Mouse (Mus musculus) neural tube, embryonic 11.5 days (tissue): ENCODE measurements around the gene Bin2. TPM values are rescaled to one million over a fixed set of nuclear protein-coding genes. Genes with fewer than 3 reads are reported as not detected.
A peak's percentile ranks its signal among the peaks of the same experiment; 100 is the strongest.
"Not testable (repeated sequence)": the region's sequence is repeated elsewhere in the genome, so short reads cannot be mapped to it uniquely, and the experiment has no call there.

Experiments
- ATAC-seq: fragments of 200-750 bp; cut with Nextera tagmentation; 2 replicates; pipeline ENCODE4 v1.8.0; 2017; ENCODE audit warnings: moderate number of reproducible peaks, mild to moderate bottlenecking, moderate TSS enrichment, moderate library complexity; ENCODE audit not compliant: insufficient read depth, low FRiP score, low TSS enrichment
- DNase-seq: peaks from one replicate; pipeline ENCODE4 v3.0.0-alpha.2; 2015; ENCODE audit warnings: low spot score
- H3K27ac ChIP-seq: fragments of 300-500 bp; sonication (generic); 2 replicates; pipeline ENCODE4 v1.5.1; 2014; ENCODE audit warnings: low read depth, mild to moderate bottlenecking, low read length
- H3K27me3 ChIP-seq: fragments of 300-500 bp; sonication (generic); 2 replicates; pipeline ENCODE4 v1.6.1; 2014; ENCODE audit warnings: mild to moderate bottlenecking, low read length, mixed read lengths; ENCODE audit not compliant: control insufficient read depth, insufficient read depth
- H3K36me3 ChIP-seq: fragments of 300-500 bp; sonication (generic); 2 replicates; pipeline ENCODE4 v1.6.1; 2014; ENCODE audit warnings: mild to moderate bottlenecking, low read length, moderate library complexity, mixed read lengths; ENCODE audit not compliant: control insufficient read depth, insufficient read depth
- H3K4me1 ChIP-seq: fragments of 300-500 bp; sonication (generic); 2 replicates; pipeline ENCODE4 v1.6.1; 2014; ENCODE audit warnings: low read length, mixed read lengths; ENCODE audit not compliant: control insufficient read depth, insufficient read depth
- H3K4me2 ChIP-seq: fragments of 300-500 bp; sonication (generic); 2 replicates; pipeline ENCODE4 v1.6.1; 2014; ENCODE audit warnings: low read depth, mild to moderate bottlenecking, moderate library complexity
- H3K4me3 ChIP-seq: fragments of 300-500 bp; sonication (generic); 2 replicates; pipeline ENCODE4 v1.5.1; 2014; ENCODE audit warnings: low read depth, low read length
- H3K9ac ChIP-seq: fragments of 300-500 bp; sonication (generic); 2 replicates; pipeline ENCODE4 v1.6.1; 2014; ENCODE audit warnings: mild to moderate bottlenecking, low read length
- H3K9me3 ChIP-seq: fragments of 300-500 bp; sonication (generic); 2 replicates; pipeline ENCODE4 v1.6.1; 2016; ENCODE audit warnings: low read length; ENCODE audit not compliant: control insufficient read depth
- WGBS: fragments of 180-500 bp; shearing (Covaris S2); extraction: QIAGEN DNeasy Blood & Tissue Kit; methylation state at CpG from one replicate; pipeline ENCODE4 v1.1.7; 2014; 5-methylcytosine and 5-hydroxymethylcytosine counted together
- polyA plus RNA-seq: library from polyadenylated mRNA; unstranded; fragments of >200 nt; fragmentation: Nextera tagmentation; extraction: Ambion mirVana; gene quantifications from 2 replicates; pipeline ENCODE4 v1.2.1, GENCODE M21; 2014

Gene Bin2
- polyA plus RNA-seq, 1 experiment from 2014 or later = 3.6 TPM

DNA sequence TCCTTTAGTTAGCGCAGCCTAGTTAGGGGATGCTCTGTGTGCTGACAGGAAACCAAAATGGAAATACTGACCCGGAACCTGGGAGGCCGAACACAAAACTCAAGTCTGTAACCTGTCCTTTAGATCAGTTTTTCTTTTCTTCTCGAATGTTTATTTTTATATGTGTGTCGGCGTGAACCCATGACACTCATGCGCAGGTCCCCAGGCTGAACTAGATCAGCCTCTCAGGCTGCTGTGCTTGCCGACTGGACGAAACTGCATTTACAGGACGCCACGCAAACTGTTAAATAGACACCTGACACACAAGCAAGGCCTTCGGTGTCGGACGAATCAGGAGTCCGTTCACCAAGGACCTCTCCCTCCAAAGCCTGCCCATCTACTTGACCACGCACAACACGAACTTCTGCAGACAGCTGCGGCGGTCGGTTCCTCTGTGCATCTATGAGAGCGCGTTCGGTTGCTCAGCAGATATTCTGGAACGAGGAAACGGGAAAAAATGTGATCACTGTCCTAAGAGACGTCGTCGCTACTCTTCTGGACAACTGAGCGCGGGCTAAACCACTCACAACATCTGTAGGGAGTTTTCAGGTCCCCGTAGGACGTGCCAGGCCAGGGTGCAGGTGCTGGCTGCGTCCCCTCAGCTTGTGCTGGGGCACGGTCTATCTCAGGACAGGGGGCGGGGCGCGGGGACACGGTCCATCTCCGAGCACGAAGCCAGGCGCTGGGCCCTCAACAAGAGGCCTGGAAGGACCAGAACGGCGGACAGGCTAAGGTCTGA is 54.9 kb downstream of the Bin2 start:
- peak overlapping the region; percentile 94 for H3K4me3 ChIP-seq
- peak overlapping the region; percentile 62 for H3K4me2 ChIP-seq
- no peaks in the 10 kb centered on the region for H3K27me3 ChIP-seq
- WGBS = 10% methylated on average over 43 of the region's 43 CpGs
- peak overlapping the region; percentile 54 for H3K9ac ChIP-seq
- H3K4me1 ChIP-seq = peaks cover 8% of the 10 kb centered on the region
- no peak overlapping the region; the same call in 1 of the 2 replicates for H3K27ac ChIP-seq
- H3K36me3 ChIP-seq = peaks cover 8% of the 10 kb centered on the region
- H3K9me3 ChIP-seq = no peaks in the 10 kb centered on the region
- ATAC-seq = no peak; the same call in 1 of the 2 replicates
- DNase-seq = no peak

DNA sequence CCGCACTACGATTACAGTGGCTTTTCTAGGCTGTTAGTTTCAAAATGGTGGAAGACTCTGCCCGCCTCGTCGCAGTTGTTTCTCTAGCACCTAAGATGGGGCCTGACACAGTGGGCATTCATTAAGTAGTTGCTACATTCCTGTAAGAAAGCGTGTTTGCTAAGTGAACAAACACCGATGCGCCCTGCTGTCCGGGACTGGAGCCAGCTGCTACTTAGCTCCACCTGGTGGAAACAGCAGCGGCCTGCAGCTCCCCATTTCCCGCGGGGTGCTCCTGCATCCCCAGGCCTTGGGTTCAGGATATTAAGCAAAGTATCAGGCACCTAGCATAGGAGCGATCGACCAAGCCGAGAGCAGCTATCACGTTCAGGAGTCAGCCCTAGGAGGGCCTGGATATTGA is 55.8 kb downstream of the Bin2 start:
- H3K27me3 ChIP-seq = no peaks in the 10 kb centered on the region
- ATAC-seq = no peak
- peak overlapping the region; percentile 4; the same call in 1 of the 2 replicates for H3K9ac ChIP-seq
- DNase-seq = peak; percentile 83
- peak overlapping the region; percentile 26 for H3K4me2 ChIP-seq
- H3K4me3 ChIP-seq = peak overlapping the region; percentile 8
- WGBS = 9% methylated on average over 16 of the region's 16 CpGs
- no peak overlapping the region for H3K27ac ChIP-seq
- peaks cover 8% of the 10 kb centered on the region for H3K4me1 ChIP-seq
- H3K9me3 ChIP-seq = no peaks in the 10 kb centered on the region
- H3K36me3 ChIP-seq = peaks cover 5% of the 10 kb centered on the region

DNA sequence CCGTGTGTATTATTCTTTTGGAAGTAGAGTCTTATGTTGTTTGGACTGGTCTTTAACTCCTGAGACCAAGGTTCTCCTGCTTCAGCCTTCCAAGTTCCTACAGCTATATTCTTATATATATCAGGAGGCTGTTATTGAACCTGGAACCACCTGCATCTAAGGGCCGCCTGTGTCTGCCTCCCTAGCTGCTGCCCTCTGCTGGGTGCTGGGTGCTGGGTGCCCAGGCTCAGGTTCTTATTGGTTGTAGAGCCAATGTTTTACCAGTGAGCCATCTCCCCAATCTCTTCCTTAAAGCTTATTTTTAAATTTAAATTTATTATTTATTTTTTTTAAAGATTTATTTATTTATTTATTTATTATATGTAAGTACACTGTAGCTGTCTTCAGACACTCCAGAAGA is 56.9 kb downstream of the Bin2 start:
- Histone ChIP-seq H3K27me3 (no peaks in the 10 kb centered on the region), H3K9ac (no peak overlapping the region), H3K36me3 (no peaks in the 10 kb centered on the region), H3K4me3 (no peak overlapping the region), H3K4me2 (no peak overlapping the region), H3K9me3 (no peaks in the 10 kb centered on the region), H3K27ac (no peak overlapping the region), H3K4me1 (peaks cover 8% of the 10 kb centered on the region)
- DNase-seq (no peak), ATAC-seq (no peak)
- 69% methylated on average over 2 of the region's 2 CpGs for WGBS

DNA sequence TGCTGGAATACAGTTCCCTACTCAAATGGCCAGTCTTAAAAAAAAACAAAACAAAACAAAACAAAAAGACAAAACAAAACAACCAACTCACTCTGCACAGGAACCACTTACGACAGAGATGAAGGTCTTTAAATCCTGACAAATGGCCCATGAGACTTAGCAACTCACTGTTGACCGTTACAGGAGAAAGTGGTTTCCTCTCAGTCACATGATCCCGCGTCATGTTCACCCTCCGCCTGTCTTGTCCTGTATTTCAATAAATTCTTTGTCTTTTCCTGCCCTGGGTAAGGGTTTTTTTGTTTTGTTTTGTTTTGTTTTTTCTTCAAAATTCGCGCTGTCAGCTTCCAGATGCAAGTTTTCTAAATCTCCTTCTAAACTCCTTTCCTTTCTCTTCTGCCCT is 57.4 kb downstream of the Bin2 start:
- Histone ChIP-seq H3K9ac (no peak overlapping the region), H3K9me3 (no peaks in the 10 kb centered on the region), H3K27me3 (no peaks in the 10 kb centered on the region), H3K4me3 (no peak overlapping the region), H3K4me1 (peaks cover 8% of the 10 kb centered on the region), H3K4me2 (no peak overlapping the region), H3K27ac (no peak overlapping the region), H3K36me3 (no peaks in the 10 kb centered on the region)
- DNase-seq (no peak), ATAC-seq (no peak)
- WGBS = 83% methylated on average over 7 of the region's 7 CpGs

DNA sequence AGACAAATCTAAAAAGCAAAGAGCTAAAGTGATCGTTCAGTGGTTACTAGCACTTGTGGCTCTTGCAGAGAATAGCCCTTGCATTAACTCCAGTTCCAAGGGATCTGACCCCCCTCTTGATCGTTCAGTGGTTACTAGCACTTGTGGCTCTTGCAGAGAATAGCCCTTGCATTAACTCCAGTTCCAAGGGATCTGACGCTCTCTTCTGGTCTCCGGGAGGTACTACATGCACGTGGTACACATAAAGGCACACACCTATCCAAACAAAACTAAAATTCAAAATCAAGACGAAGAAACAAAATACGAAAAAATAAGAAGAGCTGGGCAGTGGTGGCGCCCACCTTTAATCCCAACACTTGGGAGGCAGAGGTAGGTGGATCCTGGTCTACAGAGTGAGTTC is 62.7 kb downstream of the Bin2 start:
- not testable (repeated sequence) for H3K9me3 ChIP-seq, H3K9ac ChIP-seq, H3K4me1 ChIP-seq, DNase-seq, H3K4me3 ChIP-seq, ATAC-seq, H3K4me2 ChIP-seq, H3K36me3 ChIP-seq, H3K27me3 ChIP-seq, H3K27ac ChIP-seq
- 90% methylated on average over 8 of the region's 8 CpGs for WGBS

DNA sequence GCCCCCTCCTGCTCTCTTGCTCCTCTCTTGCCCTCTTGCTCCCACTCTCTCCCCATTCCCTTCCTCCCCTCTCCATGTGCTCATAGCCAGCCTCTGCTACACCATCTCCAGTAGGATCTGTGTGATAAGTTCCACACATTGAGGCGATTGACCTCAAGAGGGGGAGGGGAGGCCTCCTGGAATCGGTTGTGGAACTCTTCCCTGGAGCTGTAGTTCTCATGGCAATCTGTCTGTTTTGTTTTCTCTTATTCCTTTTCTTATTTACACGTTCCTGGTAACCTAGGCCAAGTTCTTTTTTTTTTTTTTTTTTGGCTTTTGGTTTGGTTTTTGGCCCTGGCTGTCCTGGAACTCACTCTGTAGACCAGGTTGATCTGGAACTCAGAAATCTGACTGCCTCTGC is 67.7 kb downstream of the Bin2 start:
- H3K9ac ChIP-seq = no peak overlapping the region
- H3K4me3 ChIP-seq = no peak overlapping the region
- H3K4me1 ChIP-seq = peaks cover 17% of the 10 kb centered on the region; the same call in 1 of the 2 replicates
- DNase-seq (no peak), ATAC-seq (no peak)
- H3K27me3 ChIP-seq = peaks cover 32% of the 10 kb centered on the region
- H3K27ac ChIP-seq = no peak overlapping the region
- H3K36me3 ChIP-seq = no peaks in the 10 kb centered on the region
- H3K9me3 ChIP-seq = no peaks in the 10 kb centered on the region
- H3K4me2 ChIP-seq = no peak overlapping the region
- 34% methylated on average over 3 of the region's 3 CpGs for WGBS

DNA sequence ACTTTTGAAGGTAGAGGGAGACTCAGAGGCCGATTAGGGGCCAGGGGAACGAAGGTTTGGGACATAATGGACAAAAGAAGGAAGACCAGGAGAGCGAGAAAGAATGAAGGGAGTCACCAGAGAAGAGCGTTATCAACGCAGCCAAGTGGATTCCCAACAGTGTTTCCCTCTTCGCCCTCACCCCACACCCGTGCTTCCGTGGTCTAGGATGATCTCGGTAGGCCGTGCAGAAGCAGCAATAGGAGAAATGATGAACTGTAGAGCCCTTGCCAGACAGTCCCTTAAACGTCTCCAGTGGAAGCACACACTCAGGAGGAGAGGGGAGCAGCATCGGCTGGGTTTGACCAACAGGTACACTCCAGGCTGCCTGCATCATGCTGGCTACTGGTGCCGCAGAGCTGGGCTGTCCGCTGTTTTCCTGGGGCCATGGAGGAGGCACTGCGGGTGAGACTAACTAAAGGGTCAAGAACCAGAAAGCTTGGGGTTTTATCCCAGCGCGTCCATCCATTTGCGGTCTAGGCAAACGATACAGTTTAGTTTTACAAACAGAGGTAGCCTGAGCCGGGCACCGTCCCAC is 68.6 kb downstream of the Bin2 start:
- Histone ChIP-seq H3K9ac (no peak overlapping the region), H3K27ac (no peak overlapping the region), H3K27me3 (peaks cover 34% of the 10 kb centered on the region), H3K36me3 (no peaks in the 10 kb centered on the region), H3K9me3 (no peaks in the 10 kb centered on the region), H3K4me3 (peak overlapping the region; percentile 76), H3K4me2 (peak overlapping the region; percentile 98), H3K4me1 (peaks cover 17% of the 10 kb centered on the region; the same call in 1 of the 2 replicates)
- WGBS = 12% methylated on average over 21 of the region's 21 CpGs
- ATAC-seq = no peak
- DNase-seq = no peak

DNA sequence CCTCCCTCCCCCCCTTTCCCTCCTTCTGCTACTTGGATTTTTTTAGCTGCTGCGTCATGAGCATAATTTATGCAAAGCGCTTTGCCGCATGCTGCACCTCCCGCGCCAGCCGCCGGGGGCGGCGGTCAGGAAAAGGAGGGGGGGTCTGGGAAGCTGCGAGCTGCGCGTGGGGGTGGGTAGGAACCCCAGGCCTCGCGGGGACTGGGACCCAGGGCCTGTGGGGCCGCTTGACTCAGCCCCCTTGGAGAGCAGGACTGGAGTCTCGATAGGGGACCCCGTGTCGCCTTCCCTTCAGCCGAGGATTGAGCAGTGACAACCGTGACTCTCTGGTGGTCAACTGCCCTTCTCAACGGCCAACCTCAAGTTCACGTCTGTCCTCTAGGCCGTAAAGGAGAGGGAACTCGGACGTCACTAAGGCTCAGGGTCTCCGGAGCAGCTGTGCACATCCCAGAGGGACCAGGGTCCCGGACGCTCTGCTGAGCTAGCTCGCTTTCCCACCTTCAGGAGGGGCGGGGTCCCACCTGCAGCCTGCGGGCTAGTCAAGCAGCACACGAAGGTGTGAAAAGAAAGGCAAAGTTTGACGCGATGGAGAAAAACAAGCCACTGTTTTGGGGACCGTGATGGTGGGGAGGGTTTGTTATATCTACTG is 69.2 kb downstream of the Bin2 start:
- Histone ChIP-seq H3K27ac (peak overlapping the region; percentile 67), H3K9me3 (no peaks in the 10 kb centered on the region), H3K36me3 (no peaks in the 10 kb centered on the region), H3K27me3 (peaks cover 34% of the 10 kb centered on the region), H3K4me2 (peak overlapping the region; percentile 98), H3K4me3 (peak overlapping the region; percentile 76), H3K4me1 (peaks cover 17% of the 10 kb centered on the region; the same call in 1 of the 2 replicates), H3K9ac (peak overlapping the region; percentile 86)
- DNase-seq = peak; percentile 85
- ATAC-seq = peak; percentile 70
- WGBS = 2% methylated on average over 30 of the region's 35 CpGs
